12 mouse cellular contexts compared by ENCODE assay signal in genomic region chr17:85949919-85950505, GRCm38 (mm10).
A peak's percentile ranks its signal among the peaks of the same experiment; 100 is the strongest.
DNase-seq lines count a peak whose midpoint lies in the region; ATAC-seq lines count a peak whose summit lies in the region.
"Had no signal": no experiment of that assay in that cellular context is flagged by ENCODE, and none has a peak within 500 bp of the region (broad histone marks: within the 10 kb centered on the region; RNA-seq: fewer than 3 reads in every experiment).

No protein-coding gene starts in this region.

- ATAC-seq in kidney, embryonic 15.5 days (replicated peaks; ENCODE audit: low FRiP score) = no peak; the same call in 1 of the 2 replicates
- peak; percentile 84 for ATAC-seq in forebrain, embryonic 15.5 days (replicated peaks)

- no peaks in the 10 kb centered on the region for H3K36me3 ChIP-seq in kidney, embryonic 15.5 days
- H3K36me3 ChIP-seq in forebrain, embryonic 15.5 days = no peaks in the 10 kb centered on the region
- H3K36me3 ChIP-seq in midbrain, embryonic 10.5 days = no peaks in the 10 kb centered on the region

- no peak overlapping the region for H3K27ac ChIP-seq in kidney, embryonic 15.5 days
- peak overlapping the region; percentile 28; the same call in 1 of the 2 replicates for H3K27ac ChIP-seq in forebrain, embryonic 15.5 days (replicated peaks)
- H3K27ac ChIP-seq in midbrain, embryonic 10.5 days (replicated peaks) = 0 out of 2 replicates have a peak overlapping the region, but pooled peaks have one; percentile 23

- H3K9ac ChIP-seq in kidney, embryonic 15.5 days = no peak overlapping the region
- H3K9ac ChIP-seq in forebrain, embryonic 15.5 days (replicated peaks) = 0 out of 2 replicates have a peak overlapping the region, but pooled peaks have one; percentile 7

- H3K9me3 ChIP-seq in kidney, embryonic 15.5 days (replicated peaks) = no peaks in the 10 kb centered on the region
- no peaks in the 10 kb centered on the region for H3K9me3 ChIP-seq in forebrain, embryonic 15.5 days
- no peaks in the 10 kb centered on the region for H3K9me3 ChIP-seq in midbrain, embryonic 10.5 days (replicated peaks)

- DNase-seq in kidney, postnatal 25 days = no peak
- peak; percentile 16 for DNase-seq in R1 (ENCODE audit: low read depth, low spot score)
- DNase-seq in midbrain, embryonic 10.5 days (ENCODE audit: low spot score) = peak; percentile 29
- DNase-seq in spleen, postnatal 4 days (ENCODE audit: low spot score in 2 of 2) = no peak
- no peak for DNase-seq in cerebellum, postnatal 25 days
- DNase-seq in left cerebral cortex, adult 9 months (ENCODE audit: low spot score in 2 of 2) = no peak
- DNase-seq: right cerebral cortex, postnatal 4 days had no signal

- H3K4me3 ChIP-seq in kidney, embryonic 15.5 days (replicated peaks) = no peak overlapping the region
- H3K4me3 ChIP-seq in forebrain, embryonic 15.5 days = no peak overlapping the region
- H3K4me3 ChIP-seq in midbrain, embryonic 10.5 days = no peak overlapping the region
- H3K4me3 ChIP-seq: erythroblast, embryonic 14.5 days; megakaryocyte, embryonic 14.5 days had no signal

- peaks cover 14% of the 10 kb centered on the region; the same call in 1 of the 2 replicates for H3K27me3 ChIP-seq in kidney, embryonic 15.5 days
- no peaks in the 10 kb centered on the region for H3K27me3 ChIP-seq in forebrain, embryonic 15.5 days
- H3K27me3 ChIP-seq in midbrain, embryonic 10.5 days (ENCODE audit: low read depth, poor library complexity, severe bottlenecking) = peaks cover 12% of the 10 kb centered on the region; the same call in 1 of the 2 replicates

- WGBS in kidney, embryonic 15.5 days = 18% methylated on average over 14 of the region's 14 CpGs
- WGBS in forebrain, embryonic 15.5 days = 11% methylated on average over 14 of the region's 14 CpGs
- WGBS in midbrain, embryonic 10.5 days = 65% methylated on average over 14 of the region's 14 CpGs

- H3K4me2 ChIP-seq in kidney, embryonic 15.5 days = peak overlapping the region; percentile 12
- no peak overlapping the region for H3K4me2 ChIP-seq in forebrain, embryonic 15.5 days (replicated peaks)
- H3K4me2 ChIP-seq: heart, embryonic 11.5 days had no signal

- peaks cover 17% of the 10 kb centered on the region for H3K4me1 ChIP-seq in kidney, embryonic 15.5 days
- peaks cover 18% of the 10 kb centered on the region for H3K4me1 ChIP-seq in forebrain, embryonic 15.5 days
- peaks cover 13% of the 10 kb centered on the region for H3K4me1 ChIP-seq in midbrain, embryonic 10.5 days
- H3K4me1 ChIP-seq: megakaryocyte, embryonic 14.5 days had no signal

Comparison
In these comparisons a context has a peak if more than half of its experiments do, and no peak if none do; other contexts are left out.
1. DNase-seq: peak in R1 (single experiment) and midbrain, embryonic 10.5 days (single experiment); none in kidney, postnatal 25 days (0 of 2), spleen, postnatal 4 days (0 of 2), cerebellum, postnatal 25 days (0 of 2) and left cerebral cortex, adult 9 months (0 of 2).